Mouse (Mus musculus) c-Kit-negative CD71-positive TER-119-positive erythroid progenitor cells, embryonic 14.5 days (primary cell): ENCODE results near the gene Mkrn1.
A peak's percentile ranks its signal among the peaks of the same experiment; 100 is the strongest.
"Not testable (repeated sequence)": the region's sequence is repeated elsewhere in the genome, so short reads cannot be mapped to it uniquely, and the experiment has no call there.

Experiments
- DNase-seq: peaks from one replicate; pipeline ENCODE4 v3.0.0-alpha.2; 2013; ENCODE audit warnings: low read depth, low spot score

The Mkrn1 gene

DNA sequence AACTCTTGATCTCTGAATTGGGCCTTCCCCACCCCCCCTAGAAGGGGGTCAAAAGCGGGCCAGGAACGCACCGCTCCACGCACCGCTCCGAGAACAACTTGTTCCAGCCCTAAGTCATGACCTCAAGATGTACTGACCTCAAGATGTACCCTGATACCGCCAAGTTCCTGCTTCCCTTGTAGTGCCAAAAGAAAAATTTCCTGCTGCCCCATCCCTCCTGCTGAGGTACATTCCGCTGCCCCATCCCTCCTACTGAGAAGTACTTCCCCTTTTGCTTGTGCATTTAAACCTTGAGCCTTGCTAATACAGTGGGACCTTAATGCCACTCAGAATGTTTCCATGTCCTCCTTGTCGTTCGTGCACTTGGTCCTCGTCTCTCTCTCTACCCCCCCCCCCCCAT is 10.5 kb upstream of the Mkrn1 start:
- DNase-seq, result no peak

DNA sequence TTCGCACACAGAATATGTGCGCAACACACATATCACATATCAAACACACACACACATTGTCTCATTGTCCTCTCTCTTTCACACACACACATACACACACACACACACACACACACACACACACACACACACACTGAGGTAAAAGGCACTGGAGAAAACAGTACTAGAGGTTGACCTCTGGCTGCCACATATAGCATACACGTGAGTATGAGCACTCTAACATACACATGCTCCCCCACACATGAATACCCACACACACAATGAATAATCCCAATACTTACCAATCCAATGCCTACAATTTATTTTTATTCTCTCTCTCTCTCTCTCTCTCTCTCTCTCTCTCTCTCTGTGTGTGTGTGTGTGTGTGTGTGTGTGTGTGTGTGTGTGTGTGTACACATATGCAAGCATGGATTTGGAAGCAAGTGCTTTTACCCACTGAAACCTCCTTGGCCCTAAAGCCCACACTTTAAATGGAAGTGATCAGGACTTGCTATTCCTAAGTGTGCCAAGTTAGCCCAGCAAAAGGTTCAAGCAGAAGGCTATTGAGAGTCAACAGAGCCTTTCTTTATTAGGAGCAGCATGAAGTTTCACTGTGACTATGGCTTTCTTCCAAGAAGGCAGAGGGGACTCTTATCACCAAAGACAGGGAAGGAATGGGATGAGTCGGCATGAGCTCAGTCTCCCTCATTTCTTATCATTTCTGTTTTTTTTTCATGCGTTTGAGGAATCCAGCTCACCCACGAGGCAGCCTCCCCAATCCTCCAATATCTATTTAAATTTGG is 8.9 kb upstream of the Mkrn1 start:
- DNase-seq, result peak; percentile 87

DNA sequence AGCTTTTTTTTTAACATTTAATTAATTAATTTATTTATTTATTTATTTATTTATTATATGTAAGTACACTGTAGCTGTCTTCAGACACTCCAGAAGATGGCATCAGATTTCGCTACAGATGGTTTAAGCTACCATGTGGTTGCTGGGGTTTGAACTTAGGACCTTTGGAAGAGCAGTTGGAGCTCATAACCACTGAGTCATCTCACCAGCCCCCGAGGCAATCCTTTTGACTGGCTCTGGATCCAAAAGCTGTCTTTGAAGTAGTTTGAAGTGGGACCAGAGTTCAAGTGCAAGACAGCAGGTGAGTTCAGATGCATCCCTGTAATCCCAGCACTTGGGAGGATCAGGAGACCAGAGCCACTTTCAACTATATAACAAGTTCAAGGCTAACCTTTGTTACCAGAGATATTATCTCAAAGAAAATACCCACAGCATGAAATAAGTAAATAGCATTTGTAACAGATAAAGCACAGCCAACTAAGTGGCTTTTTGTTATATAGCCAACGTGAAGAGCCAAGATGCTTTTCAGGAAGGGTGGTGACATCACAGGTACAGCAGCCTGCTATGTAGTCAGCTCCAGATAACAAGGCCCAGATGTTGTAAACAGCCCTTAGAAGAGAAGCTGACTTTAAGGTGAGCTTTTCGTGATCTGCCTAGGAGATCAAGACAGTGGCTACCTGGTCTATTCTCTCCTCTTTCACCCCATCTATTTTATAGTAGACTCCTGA is 7.2 kb upstream of the Mkrn1 start:
- no peak for DNase-seq

DNA sequence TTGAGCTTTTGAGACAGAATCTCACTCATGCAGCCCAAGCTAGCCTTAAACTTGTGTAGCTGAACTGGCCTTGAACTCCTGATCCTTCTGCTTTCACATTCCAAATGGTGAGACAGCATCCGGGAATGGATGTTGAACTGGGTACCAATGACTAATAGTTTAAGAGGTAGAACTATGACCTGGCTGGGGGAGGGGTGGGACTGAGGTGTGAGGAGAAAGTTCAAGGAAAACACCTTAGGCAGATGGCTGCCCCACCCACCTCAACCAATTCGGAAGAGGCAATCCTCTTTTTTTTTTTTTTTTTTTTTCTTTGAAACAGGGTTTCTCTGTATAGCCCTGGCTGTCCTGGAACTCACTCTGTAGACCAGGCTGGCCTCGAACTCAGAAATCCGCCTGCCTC is 6.5 kb upstream of the Mkrn1 start:
- DNase-seq, result no peak

DNA sequence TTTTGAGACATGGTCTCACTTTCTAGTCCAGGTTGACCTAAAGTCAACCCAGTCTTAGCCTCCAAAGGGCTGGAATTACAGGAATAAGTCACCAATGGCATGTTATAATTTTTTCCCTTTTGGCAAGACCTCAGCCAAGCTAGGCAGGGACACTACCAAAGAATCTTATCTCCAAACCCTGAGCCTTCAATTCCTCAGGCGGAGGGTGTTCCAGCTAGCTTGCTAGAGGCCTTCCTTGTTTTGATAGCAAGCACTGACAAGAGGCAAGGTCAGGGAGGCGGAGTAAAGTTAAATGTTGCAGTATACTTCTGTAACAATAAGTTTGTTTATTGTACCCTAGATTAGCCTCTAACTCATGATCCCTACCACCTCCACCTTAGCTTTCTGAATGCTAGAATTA is 4.9 kb upstream of the Mkrn1 start:
- no peak for DNase-seq

DNA sequence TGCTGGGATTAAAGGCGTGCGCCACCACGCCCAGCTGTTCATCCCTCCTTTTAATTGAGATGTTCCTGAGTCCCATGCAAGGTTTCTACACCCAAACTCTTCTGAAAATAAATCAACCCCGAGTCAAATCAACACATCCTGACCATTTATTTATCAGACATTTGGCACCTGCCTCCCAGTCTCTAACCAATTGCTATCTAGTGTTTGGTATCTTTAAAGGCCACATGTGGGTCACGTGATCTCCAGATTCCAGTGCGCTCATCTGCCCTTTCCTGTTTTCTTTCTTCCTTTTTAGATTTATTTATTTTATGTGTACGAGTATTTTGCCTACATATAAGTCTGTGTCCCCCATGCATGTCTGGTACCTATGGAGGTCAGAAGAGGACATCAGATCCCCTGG is 3.4 kb upstream of the Mkrn1 start:
- DNase-seq, result peak; percentile 75

DNA sequence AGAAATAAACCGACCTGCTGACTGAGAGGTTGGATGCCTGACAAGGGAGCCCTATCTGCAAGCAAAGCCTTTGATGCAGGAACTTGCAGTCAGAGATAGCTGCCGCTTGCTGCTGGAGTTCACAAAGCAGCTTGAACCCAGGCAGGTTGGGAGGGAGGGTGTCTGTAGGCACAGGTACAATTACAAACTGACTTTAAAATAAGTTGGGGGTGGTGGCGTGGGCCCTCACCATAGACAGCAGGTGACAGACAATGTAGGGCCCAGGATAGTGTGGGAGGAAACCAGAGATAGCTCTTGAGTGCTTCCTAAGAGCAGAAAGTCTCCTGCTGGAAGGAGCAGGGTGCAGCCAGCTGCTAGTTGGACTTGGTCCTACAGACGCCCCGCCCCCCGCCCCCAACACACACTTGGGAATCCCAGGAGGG is 2.9 kb upstream of the Mkrn1 start:
- no peak for DNase-seq

DNA sequence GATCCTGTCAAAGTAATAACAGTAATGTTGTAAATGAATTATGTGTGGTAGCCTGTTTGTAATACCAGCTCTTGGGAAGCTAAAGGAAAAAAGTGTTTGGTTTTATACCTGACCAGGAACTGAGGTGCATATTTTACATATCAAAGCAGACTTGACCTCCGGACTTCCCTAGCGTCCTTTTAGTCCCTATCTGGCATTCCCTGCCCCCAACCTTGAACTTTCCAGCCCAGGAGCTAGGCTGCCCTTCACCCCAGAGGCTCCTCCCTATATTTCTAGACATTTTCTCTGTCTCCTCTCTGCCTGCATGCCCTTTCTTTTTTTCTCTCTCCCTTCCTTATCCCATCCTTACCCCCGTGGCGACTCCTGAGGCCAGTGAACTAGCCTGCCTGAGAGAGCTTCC is 605 bp upstream of the Mkrn1 start:
- DNase-seq, result no peak

DNA sequence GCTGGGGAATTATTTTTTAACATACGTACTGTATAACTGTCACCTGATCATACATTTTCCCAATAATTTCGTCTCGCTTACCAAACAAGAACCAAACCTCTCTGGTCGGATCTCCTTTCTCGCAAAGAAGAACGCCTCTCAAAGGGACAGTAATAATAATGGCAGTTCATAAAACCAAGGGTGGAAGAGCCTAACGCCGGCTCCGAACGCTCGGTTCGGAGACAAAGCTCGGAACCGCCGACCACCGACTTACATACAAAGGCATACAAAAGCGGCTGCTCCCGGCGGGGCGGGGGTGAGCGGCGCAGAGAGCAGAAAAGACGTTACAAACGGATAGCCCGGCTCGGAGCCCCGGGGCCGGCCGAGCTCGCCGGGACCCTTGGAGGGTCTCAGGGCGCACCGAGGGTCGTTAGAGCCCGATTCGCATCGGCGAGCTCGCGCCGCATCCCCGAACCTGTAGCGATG is 844 bp downstream of the Mkrn1 start:
- DNase-seq, result no peak

DNA sequence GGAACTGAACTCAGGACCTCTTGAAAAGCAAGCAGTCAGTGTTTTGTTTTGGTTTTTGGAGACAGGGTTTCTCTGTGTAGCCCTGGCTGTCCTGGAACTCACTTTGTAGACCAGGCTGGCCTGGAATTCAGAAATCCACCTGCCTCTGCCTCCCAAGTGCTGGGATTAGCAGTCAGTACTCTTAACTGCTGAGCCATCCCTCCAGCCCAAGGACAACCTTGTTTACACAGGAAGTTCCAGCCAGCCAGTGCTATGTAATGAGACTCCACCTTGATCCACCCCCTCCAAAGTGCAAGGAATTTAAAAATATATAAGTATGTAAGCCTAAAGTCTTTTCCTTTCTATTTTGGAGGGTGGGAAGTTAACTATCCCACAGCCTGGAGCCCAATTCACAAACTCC is 3.6 kb downstream of the Mkrn1 start:
- not testable (repeated sequence) for DNase-seq

DNA sequence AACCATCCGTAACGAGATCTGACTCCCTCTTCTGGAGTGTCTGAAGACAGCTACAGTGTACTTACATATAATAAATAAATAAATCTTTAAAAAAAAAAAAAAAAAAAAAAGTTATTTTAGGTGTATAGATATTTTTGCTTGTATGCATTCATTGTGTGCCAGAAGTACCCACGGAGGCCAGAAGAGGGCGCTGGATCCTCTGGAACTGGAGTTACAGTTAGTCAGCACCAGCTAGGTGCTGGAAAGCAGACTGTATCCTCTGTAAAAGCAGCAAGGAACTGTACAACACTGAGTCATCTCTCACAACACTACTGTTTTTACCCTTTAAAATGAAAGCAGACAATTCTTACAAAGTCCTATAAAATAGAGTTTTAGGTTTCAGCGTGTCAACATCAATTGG is 4.5 kb downstream of the Mkrn1 start:
- DNase-seq, result peak; percentile 68

DNA sequence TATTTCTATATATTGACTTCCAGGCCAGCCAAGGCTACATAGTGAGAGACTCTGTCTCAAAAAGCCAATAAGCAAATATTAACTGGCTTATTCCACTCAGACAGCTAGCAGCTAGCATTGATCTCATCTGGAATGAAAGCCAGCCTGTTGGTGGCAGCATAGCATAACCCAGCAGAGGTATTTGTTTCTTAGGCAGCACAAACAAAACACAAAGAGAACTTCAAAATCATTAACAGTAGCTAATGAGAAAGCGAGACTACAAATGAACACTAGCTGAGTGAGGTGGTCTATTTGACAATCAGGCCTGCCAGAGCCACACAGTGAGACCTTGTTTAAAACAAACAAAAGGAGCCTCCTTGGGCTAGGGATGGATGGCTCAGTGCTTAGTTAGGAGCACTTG is 6.2 kb downstream of the Mkrn1 start:
- DNase-seq, result no peak

DNA sequence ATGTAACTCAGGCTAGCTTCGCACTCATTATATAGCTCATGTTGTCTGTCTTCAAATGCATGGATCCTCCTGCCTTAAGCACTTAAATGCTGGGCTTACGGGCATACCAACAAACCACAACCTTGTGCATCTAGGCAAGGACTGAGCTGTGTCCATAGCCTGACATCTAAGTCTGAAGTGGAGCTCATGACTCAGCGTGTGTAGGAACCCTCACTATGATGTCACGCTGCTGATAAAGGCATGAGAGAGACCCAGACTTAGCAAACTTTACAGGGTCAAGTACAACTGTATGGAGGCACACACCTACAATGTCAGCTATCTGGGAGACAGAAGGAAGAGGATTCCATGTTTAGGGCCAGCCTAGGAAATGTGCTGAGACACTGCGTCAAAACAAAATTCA is 13.8 kb downstream of the Mkrn1 start:
- no peak for DNase-seq

DNA sequence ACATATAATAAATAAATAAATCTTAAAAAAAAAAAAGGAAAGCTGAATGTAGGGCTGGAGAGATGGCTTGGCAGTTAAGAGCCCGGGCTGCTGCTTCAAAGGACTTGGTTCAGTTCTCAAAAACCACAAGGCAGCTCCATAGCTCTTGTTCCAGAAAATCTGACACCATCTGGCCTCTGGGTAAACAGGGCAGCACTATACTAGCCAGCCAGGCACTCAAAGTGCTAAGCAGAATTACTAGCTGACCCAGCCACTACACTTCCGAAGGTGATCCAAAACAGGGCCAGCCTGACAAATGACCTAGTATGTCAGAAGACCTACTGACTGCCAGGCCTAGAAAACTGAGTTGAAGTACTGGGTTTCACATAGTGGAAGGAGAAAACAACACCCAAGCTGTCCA is 17.1 kb downstream of the Mkrn1 start:
- DNase-seq, result no peak

DNA sequence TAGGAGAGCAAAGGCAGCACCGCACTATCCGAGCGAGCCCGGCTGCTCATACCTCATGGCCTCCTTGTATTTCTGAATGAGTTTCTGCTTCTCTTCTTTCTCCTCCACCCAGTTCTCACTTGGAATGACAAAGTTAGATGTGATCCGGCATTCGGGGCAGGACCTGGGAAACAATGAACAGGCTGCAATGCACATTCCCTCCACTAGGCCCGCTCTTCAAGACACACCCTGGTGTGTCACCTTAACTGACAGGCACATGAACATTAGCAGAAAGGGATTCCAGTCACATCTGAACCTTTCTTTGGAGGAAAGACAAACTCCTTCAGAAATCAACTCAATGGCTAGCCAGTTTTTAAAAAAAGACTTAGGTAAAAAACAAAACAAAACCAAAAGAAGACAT is 19.9 kb downstream of the Mkrn1 start:
- no peak for DNase-seq

DNA sequence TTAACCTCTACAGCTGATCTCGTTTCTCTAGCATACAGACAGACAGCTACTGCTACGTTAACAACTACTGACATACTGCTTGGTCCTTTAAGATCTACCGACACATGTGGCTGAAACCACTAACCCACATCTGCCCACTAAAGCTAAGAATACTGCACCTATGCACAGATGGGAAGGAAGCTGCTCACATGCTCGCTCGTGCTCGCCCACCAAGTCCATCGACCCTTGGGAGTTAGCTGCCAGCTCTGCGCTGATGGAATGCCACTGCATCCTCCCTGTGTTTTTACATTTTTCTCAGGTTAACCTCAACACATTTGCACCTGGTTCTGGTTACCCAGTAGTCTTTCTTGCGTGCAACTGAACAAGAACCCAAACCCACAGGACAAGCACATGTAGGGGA is 21.9 kb downstream of the Mkrn1 start:
- DNase-seq, result no peak

DNA sequence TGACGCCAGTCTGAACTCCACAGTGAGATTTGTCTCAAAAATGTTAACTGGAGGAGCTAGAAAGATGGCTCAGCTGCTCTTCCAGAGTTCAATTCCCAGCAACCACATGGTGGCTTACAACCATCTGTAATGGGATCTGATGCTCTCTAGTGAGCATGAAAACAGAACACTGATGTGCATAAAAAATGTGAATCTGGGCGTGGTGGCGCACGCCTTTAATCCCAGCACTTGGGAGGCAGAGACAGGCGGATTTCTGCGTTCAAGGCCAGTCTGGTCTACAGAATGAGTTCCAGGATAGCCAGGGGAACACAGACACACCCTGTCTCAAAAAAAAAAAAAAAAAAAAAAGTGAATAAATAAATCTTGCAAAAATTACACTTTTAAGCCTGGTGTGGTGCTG is 23.2 kb downstream of the Mkrn1 start:
- no peak for DNase-seq

DNA sequence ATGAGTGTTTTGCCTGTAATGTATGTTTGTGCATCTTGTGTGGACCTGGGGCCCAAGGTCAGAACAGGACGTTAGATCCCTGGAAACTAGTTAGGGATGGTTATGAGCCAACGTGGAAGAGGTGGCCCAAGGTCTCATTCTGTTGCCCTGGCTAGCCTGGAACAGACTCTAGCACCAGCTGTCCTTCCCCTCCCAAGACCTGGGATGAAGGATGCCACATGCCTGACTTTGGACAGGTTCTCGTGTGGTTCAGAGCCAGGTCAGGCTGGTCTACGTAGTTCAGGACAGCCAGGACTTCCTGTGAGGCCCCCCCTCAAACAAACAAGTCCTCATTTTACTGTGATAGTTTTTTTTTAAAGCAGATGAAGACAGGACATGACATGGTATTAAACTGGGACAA is 24.3 kb downstream of the Mkrn1 start:
- no peak for DNase-seq

DNA sequence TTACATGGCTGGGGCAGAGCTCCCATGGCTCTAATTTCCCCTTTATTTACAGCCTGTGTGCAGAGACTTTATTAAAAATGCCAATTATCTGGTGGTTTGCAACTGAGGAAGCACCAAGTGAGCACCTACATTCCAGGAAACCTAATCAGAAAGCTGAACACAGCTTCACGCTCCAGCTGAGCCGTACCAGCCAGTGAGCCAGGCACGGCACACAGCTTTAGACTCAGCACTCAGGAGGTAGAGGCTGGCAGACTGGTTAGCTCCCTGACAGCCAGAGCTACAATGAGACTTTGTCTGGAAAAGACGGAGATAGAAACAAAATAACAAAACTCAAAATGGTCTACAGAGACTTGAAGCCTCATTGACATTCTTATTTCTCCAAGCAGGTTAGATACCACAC is 24.8 kb downstream of the Mkrn1 start:
- DNase-seq, result no peak

DNA sequence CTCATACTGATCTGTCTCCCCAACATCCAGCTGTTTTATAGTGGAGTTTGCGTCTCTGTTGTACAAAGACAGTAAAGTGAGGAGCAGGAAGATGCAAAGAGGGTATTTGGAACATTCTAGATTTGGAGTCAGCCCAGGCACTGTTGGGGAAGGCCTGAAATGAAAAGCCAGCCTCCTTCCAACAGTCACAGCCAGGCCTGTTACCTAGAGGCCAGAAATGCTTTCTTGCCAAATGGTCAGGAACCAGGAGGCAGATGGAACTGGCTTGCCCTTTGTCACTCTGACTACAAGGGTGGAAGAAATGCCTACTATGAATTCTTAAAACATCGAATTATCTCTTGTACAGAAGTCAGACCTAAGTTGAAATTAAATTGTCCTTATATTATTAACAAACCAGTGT is 30.3 kb downstream of the Mkrn1 start:
- no peak for DNase-seq

DNA sequence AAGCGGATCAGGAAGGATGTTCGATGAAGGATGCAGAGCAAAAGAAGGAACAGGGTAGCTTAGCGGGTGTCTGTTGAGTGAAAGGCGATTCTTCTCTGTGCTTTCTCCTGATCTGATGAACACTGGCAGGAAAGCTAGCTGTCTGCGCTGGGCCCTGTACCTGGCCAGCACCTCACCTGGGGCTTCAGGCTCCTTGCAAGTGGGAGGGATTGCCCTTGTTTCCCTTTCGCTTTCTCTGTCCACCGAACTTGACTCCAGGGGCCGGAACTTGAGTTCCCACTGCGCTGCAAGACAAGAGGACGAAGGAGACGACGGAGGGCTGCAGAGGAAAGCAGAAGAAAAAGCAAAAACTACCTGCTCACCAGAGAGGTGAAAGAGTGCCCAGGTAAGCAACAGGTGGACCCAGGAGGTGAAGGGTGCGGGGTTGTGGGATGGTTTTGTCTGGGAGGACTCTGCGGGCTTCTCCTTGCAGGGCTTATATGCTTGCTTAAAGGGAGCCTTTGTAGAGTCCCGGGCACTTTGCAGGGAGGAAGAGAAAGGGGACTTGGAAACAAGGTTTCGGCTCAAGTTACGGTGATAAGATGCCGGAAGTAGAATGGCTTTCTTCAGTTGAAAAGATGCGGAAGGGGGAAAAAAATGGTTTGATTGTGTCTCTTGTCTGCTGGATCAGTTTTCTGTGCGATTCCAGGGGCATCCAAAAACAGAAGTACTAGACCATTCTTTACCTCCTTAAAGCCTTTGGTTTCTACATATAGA is 39.0 kb downstream of the Mkrn1 start, which contains the start of gene Rab19:
TSS of gene Rab19 (plus strand) at position 51 of the 756 bp plus-strand sequence.
- no peak for DNase-seq

DNA sequence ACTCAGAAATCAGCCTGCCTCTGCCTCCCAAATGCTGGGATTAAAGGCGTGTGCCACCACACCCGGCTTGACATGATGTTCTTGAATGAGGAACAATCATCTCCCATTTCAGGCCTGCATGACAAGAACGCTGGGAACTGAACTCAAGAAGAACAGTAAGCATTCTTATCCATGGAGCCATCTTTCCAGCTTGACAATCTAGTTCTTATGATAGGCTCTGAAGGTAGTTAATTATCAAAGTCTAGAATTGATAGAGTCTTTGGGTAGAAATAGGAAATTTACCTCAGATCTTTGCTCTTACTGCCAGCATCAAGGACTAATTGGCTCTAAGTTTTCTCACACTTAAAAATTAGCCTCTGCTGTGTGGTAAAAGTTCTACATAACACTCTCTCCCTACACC is 40.0 kb downstream of the Mkrn1 start:
- no peak for DNase-seq
